Mouse (Mus musculus) neural tube, embryonic 13.5 days (tissue): ENCODE data around the gene Nxpe5. TPM values are rescaled to one million over a fixed set of nuclear protein-coding genes. Genes with fewer than 3 reads are reported as not detected.
A peak's percentile ranks its signal among the peaks of the same experiment; 100 is the strongest.
"Not testable (repeated sequence)": the region's sequence is repeated elsewhere in the genome, so short reads cannot be mapped to it uniquely, and the experiment has no call there.

Source experiments
- ATAC-seq: fragments of 200-750 bp; cut with Nextera tagmentation; 2 replicates; pipeline ENCODE4 v1.8.0; 2017; ENCODE audit warnings: low read depth, mild to moderate bottlenecking, moderate TSS enrichment, moderate library complexity
- H3K27ac ChIP-seq: fragments of 300-500 bp; sonication (generic); replicated peaks from 2 replicates; pipeline ENCODE4 v1.5.1; 2015; ENCODE audit warnings: moderate library complexity, mild to moderate bottlenecking, inconsistent platforms
- H3K27me3 ChIP-seq: fragments of 300-500 bp; sonication (generic); 2 replicates; pipeline ENCODE4 v1.6.1; 2015; ENCODE audit warnings: mild to moderate bottlenecking, inconsistent platforms
- H3K36me3 ChIP-seq: fragments of 300-500 bp; sonication (generic); 2 replicates; pipeline ENCODE4 v1.6.1; 2015; ENCODE audit warnings: mild to moderate bottlenecking, inconsistent platforms
- H3K4me1 ChIP-seq: fragments of 300-500 bp; sonication (generic); replicated peaks from 2 replicates; pipeline ENCODE4 v1.6.1; 2015; ENCODE audit warnings: inconsistent platforms
- H3K4me2 ChIP-seq: fragments of 300-500 bp; sonication (generic); 2 replicates; pipeline ENCODE4 v1.6.1; 2015; ENCODE audit warnings: inconsistent platforms, mild to moderate bottlenecking, moderate library complexity
- H3K4me3 ChIP-seq: fragments of 300-500 bp; sonication (generic); 2 replicates; pipeline ENCODE4 v1.5.1; 2015; ENCODE audit warnings: mild to moderate bottlenecking, inconsistent platforms
- H3K9ac ChIP-seq: fragments of 300-500 bp; sonication (generic); 2 replicates; pipeline ENCODE4 v1.6.1; 2015; ENCODE audit warnings: moderate library complexity, mild to moderate bottlenecking, inconsistent platforms
- H3K9me3 ChIP-seq: fragments of 300-500 bp; sonication (generic); 2 replicates; pipeline ENCODE4 v1.6.1; 2016; ENCODE audit warnings: inconsistent platforms
- WGBS: fragments of 180-500 bp; shearing (Covaris S2); methylation state at CpG from one replicate; pipeline ENCODE4 v1.1.7; 2015; 5-methylcytosine and 5-hydroxymethylcytosine counted together
- polyA plus RNA-seq: library from polyadenylated mRNA; unstranded; fragments of >200 nt; fragmentation: Nextera tagmentation; extraction: Ambion mirVana; gene quantifications from 2 replicates; pipeline ENCODE4 v1.2.1, GENCODE M21; 2015

Gene Nxpe5
- polyA plus RNA-seq, result not detected in 2 replicates

- H3K27ac ChIP-seq, result no peak within 1 kb of the TSS
- H3K4me1 ChIP-seq, result no peaks in the 10 kb centered on the region
- H3K36me3 ChIP-seq, result no peaks in the 10 kb centered on the region
- H3K9ac ChIP-seq, result no peak within 1 kb of the TSS
- 65% methylated on average over 2 of the region's 2 CpGs for WGBS
- no peaks in the 10 kb centered on the region for H3K27me3 ChIP-seq
- H3K4me2 ChIP-seq, result no peak within 1 kb of the TSS
- ATAC-seq, result no peak
- H3K4me3 ChIP-seq, result no peak within 1 kb of the TSS
- no peaks in the 10 kb centered on the region for H3K9me3 ChIP-seq
Observed at GRCm38 (mm10) chr5:138225700-138226099, at the start of gene Nxpe5. TSS of gene Nxpe5 (plus strand) at chr5:138225898.

GRCm38 (mm10) chr5:138186950-138187638 lies 38.6 kb upstream of the Nxpe5 start, which contains the start of the genes Taf6 and Cnpy4:
TSS of gene Taf6 (minus strand) at chr5:138187451.
TSS of gene Cnpy4 (plus strand) at chr5:138187485.
- Histone ChIP-seq H3K27me3 (no peaks in the 10 kb centered on the region), H3K4me2 (peak within 1 kb of the TSS; percentile 80), H3K9ac (peak within 1 kb of the TSS; percentile 88), H3K9me3 (no peaks in the 10 kb centered on the region), H3K36me3 (peaks cover 44% of the 10 kb centered on the region), H3K4me3 (peak within 1 kb of the TSS; percentile 81), H3K4me1 (peaks cover 24% of the 10 kb centered on the region), H3K27ac (peak within 1 kb of the TSS; percentile 81)
- under 1% methylated on average over 31 of the region's 31 CpGs for WGBS
- peak; percentile 83 for ATAC-seq

GRCm38 (mm10) chr5:138187661-138188306 lies 37.9 kb upstream of the Nxpe5 start:
- peaks cover 44% of the 10 kb centered on the region for H3K36me3 ChIP-seq
- ATAC-seq, result peak; percentile 87
- peak overlapping the region; percentile 88 for H3K9ac ChIP-seq
- H3K4me1 ChIP-seq, result peaks cover 24% of the 10 kb centered on the region
- H3K4me3 ChIP-seq, result peak overlapping the region; percentile 81
- no peaks in the 10 kb centered on the region for H3K9me3 ChIP-seq
- H3K27me3 ChIP-seq, result no peaks in the 10 kb centered on the region
- under 1% methylated on average over 10 of the region's 10 CpGs for WGBS
- H3K4me2 ChIP-seq, result peak overlapping the region; percentile 80
- H3K27ac ChIP-seq, result peak overlapping the region; percentile 81

- peaks cover 21% of the 10 kb centered on the region for H3K4me1 ChIP-seq
- peaks cover 34% of the 10 kb centered on the region for H3K36me3 ChIP-seq
- H3K9ac ChIP-seq, result peak within 1 kb of the TSS; percentile 89
- WGBS, result 9% methylated on average over 54 of the region's 54 CpGs
- peak within 1 kb of the TSS; percentile 63 for H3K4me3 ChIP-seq
- peak; percentile 89 for ATAC-seq
- peak within 1 kb of the TSS; percentile 82 for H3K4me2 ChIP-seq
- peak within 1 kb of the TSS; percentile 90 for H3K27ac ChIP-seq
- no peaks in the 10 kb centered on the region for H3K9me3 ChIP-seq
- H3K27me3 ChIP-seq, result no peaks in the 10 kb centered on the region
Observed at GRCm38 (mm10) chr5:138193771-138194727, 31.6 kb upstream of the Nxpe5 start, which contains the start of gene Mblac1. TSS of gene Mblac1 (plus strand) at chr5:138194314.

- Histone ChIP-seq H3K4me2 (peak overlapping the region; percentile 82), H3K27ac (peak overlapping the region; percentile 90), H3K4me1 (peaks cover 20% of the 10 kb centered on the region), H3K9me3 (no peaks in the 10 kb centered on the region), H3K9ac (peak overlapping the region; percentile 89), H3K27me3 (no peaks in the 10 kb centered on the region), H3K36me3 (peaks cover 34% of the 10 kb centered on the region), H3K4me3 (peak overlapping the region; percentile 63)
- ATAC-seq, result peak; percentile 78
- under 1% methylated on average over 29 of the region's 29 CpGs for WGBS
Observed at GRCm38 (mm10) chr5:138194755-138195345, 30.8 kb upstream of the Nxpe5 start.

GRCm38 (mm10) chr5:138195463-138195862 lies 30.2 kb upstream of the Nxpe5 start:
- Histone ChIP-seq H3K4me1 (peaks cover 20% of the 10 kb centered on the region), H3K27ac (peak overlapping the region; percentile 90), H3K4me2 (peak overlapping the region; percentile 82), H3K27me3 (no peaks in the 10 kb centered on the region), H3K9ac (peak overlapping the region; percentile 89), H3K4me3 (peak overlapping the region; percentile 63), H3K36me3 (peaks cover 28% of the 10 kb centered on the region), H3K9me3 (no peaks in the 10 kb centered on the region)
- 75% methylated on average over 7 of the region's 7 CpGs for WGBS
- ATAC-seq, result no peak

GRCm38 (mm10) chr5:138199576-138199975 lies 26.1 kb upstream of the Nxpe5 start:
- Histone ChIP-seq H3K9ac (no peak overlapping the region), H3K4me3 (no peak overlapping the region), H3K36me3 (no peaks in the 10 kb centered on the region), H3K27ac (no peak overlapping the region), H3K9me3 (no peaks in the 10 kb centered on the region), H3K4me1 (peaks cover 13% of the 10 kb centered on the region), H3K4me2 (no peak overlapping the region), H3K27me3 (no peaks in the 10 kb centered on the region)
- no peak for ATAC-seq
- WGBS, result 7% methylated on average over 1 of the region's 1 CpGs

GRCm38 (mm10) chr5:138202086-138202485 lies 23.6 kb upstream of the Nxpe5 start:
- ATAC-seq, result no peak

GRCm38 (mm10) chr5:138207253-138207652 lies 18.4 kb upstream of the Nxpe5 start:
- no peak for ATAC-seq
- Histone ChIP-seq H3K27me3 (no peaks in the 10 kb centered on the region), H3K9ac (no peak overlapping the region), H3K4me1 (no peaks in the 10 kb centered on the region), H3K4me2 (no peak overlapping the region), H3K9me3 (peaks cover 13% of the 10 kb centered on the region), H3K4me3 (no peak overlapping the region), H3K27ac (no peak overlapping the region), H3K36me3 (no peaks in the 10 kb centered on the region)
- 95% methylated on average over 1 of the region's 1 CpGs for WGBS

More at GRCm38 (mm10) chr5:138202086-138202485, 23.6 kb upstream of the Nxpe5 start:
- no peak overlapping the region for H3K4me3 ChIP-seq
- H3K36me3 ChIP-seq, result no peaks in the 10 kb centered on the region
- H3K27ac ChIP-seq, result no peak overlapping the region
- H3K4me2 ChIP-seq, result no peak overlapping the region
- H3K9ac ChIP-seq, result no peak overlapping the region
- no peaks in the 10 kb centered on the region for H3K27me3 ChIP-seq
- WGBS, result 87% methylated on average over 3 of the region's 3 CpGs
- H3K4me1 ChIP-seq, result no peaks in the 10 kb centered on the region
- H3K9me3 ChIP-seq, result peaks cover 8% of the 10 kb centered on the region; the same call in 1 of the 2 replicates

- no peak for ATAC-seq
- Histone ChIP-seq H3K4me3 (no peak overlapping the region), H3K27me3 (no peaks in the 10 kb centered on the region), H3K9me3 (peaks cover 13% of the 10 kb centered on the region), H3K27ac (no peak overlapping the region), H3K36me3 (no peaks in the 10 kb centered on the region), H3K4me1 (no peaks in the 10 kb centered on the region), H3K4me2 (no peak overlapping the region), H3K9ac (no peak overlapping the region)
- WGBS, result 83% methylated on average over 4 of the region's 4 CpGs
Observed at GRCm38 (mm10) chr5:138207873-138208272, 17.8 kb upstream of the Nxpe5 start.

- H3K4me3 ChIP-seq, H3K4me2 ChIP-seq, ATAC-seq, H3K27ac ChIP-seq, H3K27me3 ChIP-seq, H3K4me1 ChIP-seq, H3K36me3 ChIP-seq, H3K9ac ChIP-seq: not testable (repeated sequence)
- 92% methylated on average over 13 of the region's 13 CpGs for whole genome bisulfite sequencing
- H3K9me3 ChIP-seq, result peaks cover 13% of the 10 kb centered on the region
Observed at GRCm38 (mm10) chr5:138216632-138217031, 9.1 kb upstream of the Nxpe5 start.
